ENCODE assay signal across 8 mouse cellular contexts in genomic region chr15:103313495-103314095, GRCm38 (mm10). TPM values are rescaled to one million over a fixed set of nuclear protein-coding genes. Genes with fewer than 3 reads are reported as not detected.
DNase-seq lines count a peak whose midpoint lies in the region; ATAC-seq lines count a peak whose summit lies in the region.

No protein-coding gene starts in this region.

- no peak overlapping the region for H3K4me2 ChIP-seq in forebrain, embryonic 14.5 days (ENCODE audit: low read length)
- H3K4me2 ChIP-seq in liver, embryonic 11.5 days = peak overlapping the region; percentile 14; the same call in 1 of the 2 replicates

- H3K9me3 ChIP-seq in forebrain, embryonic 14.5 days (replicated peaks; ENCODE audit: control insufficient read depth, low read length) = no peaks in the 10 kb centered on the region
- H3K9me3 ChIP-seq in liver, embryonic 11.5 days (ENCODE audit: control insufficient read depth, low read length) = no peaks in the 10 kb centered on the region

- ATAC-seq in forebrain, embryonic 14.5 days = peak; percentile 24; the same call in 1 of the 2 replicates
- ATAC-seq in liver, embryonic 11.5 days (replicated peaks; ENCODE audit: low FRiP score) = no peak

- no peak overlapping the region for H3K4me3 ChIP-seq in forebrain, embryonic 14.5 days (ENCODE audit: low read depth, low read length)
- H3K4me3 ChIP-seq in liver, embryonic 11.5 days (ENCODE audit: low read depth, low read length) = no peak overlapping the region

- WGBS in forebrain, embryonic 14.5 days = 13% methylated on average over 18 of the region's 18 CpGs
- 28% methylated on average over 18 of the region's 18 CpGs for WGBS in liver, embryonic 11.5 days

- peak; percentile 54 for DNase-seq in ovary, postnatal 14 days (ENCODE audit: low spot score)
- no peak for DNase-seq in ovary, postnatal 10 days (ENCODE audit: low spot score)
- DNase-seq in c-Kit-positive CD71-negative TER-119-negative erythroid progenitor cells, embryonic 14.5 days (ENCODE audit: low read depth) = peak; percentile 69
- DNase-seq in forebrain, embryonic 14.5 days (ENCODE audit: low spot score) = peak; percentile 92
- peak; percentile 83 for DNase-seq in induced T-regulatory cell, adult 2 months (ENCODE audit: low read depth)
- DNase-seq in liver, embryonic 11.5 days (ENCODE audit: low spot score) = no peak
- DNase-seq in neural tube, embryonic 10.5 days (ENCODE audit: extremely low spot score, low spot score) = peak; percentile 71
- DNase-seq in urinary bladder, postnatal 4 days (ENCODE audit: low spot score in 2 of 2) = no peak

- no peak overlapping the region for H3K27ac ChIP-seq in forebrain, embryonic 14.5 days (ENCODE audit: low read depth, low read length)
- H3K27ac ChIP-seq in liver, embryonic 11.5 days (ENCODE audit: low read depth, low read length) = no peak overlapping the region

- H3K4me1 ChIP-seq in forebrain, embryonic 14.5 days (ENCODE audit: control insufficient read depth, insufficient read depth, low read length) = peaks cover 3% of the 10 kb centered on the region; the same call in 1 of the 2 replicates
- H3K4me1 ChIP-seq in liver, embryonic 11.5 days (replicated peaks; ENCODE audit: control insufficient read depth, insufficient read depth, low read length) = peaks cover 35% of the 10 kb centered on the region

- H3K36me3 ChIP-seq in forebrain, embryonic 14.5 days (ENCODE audit: control insufficient read depth, insufficient read depth, low read length) = peaks cover 27% of the 10 kb centered on the region
- peaks cover 12% of the 10 kb centered on the region; the same call in 1 of the 2 replicates for H3K36me3 ChIP-seq in liver, embryonic 11.5 days (ENCODE audit: control insufficient read depth, insufficient read depth, low read length)

- no peak overlapping the region for H3K9ac ChIP-seq in forebrain, embryonic 14.5 days (ENCODE audit: low read length)
- no peak overlapping the region for H3K9ac ChIP-seq in liver, embryonic 11.5 days (ENCODE audit: low read depth, low read length)

- H3K27me3 ChIP-seq in forebrain, embryonic 14.5 days (replicated peaks; ENCODE audit: control insufficient read depth, insufficient read depth, low read length) = no peaks in the 10 kb centered on the region
- no peaks in the 10 kb centered on the region; the same call in 1 of the 2 replicates for H3K27me3 ChIP-seq in liver, embryonic 11.5 days (replicated peaks; ENCODE audit: control insufficient read depth, insufficient read depth, low read length)

RNA-seq across cellular contexts. Expression of gene Gpr84, which starts 3.2 kb away (rescaled TPM):
- 0.39 and 0.47 TPM in 2 replicates for polyA plus RNA-seq in forebrain, embryonic 14.5 days (2014; fragmentation: Nextera tagmentation; extraction: Ambion mirVana)
- 0.49 and 0.78 TPM in 2 replicates for polyA plus RNA-seq in liver, embryonic 11.5 days (2014; fragmentation: Nextera tagmentation; extraction: Ambion mirVana)

RNA-seq across cellular contexts. Expression of gene Zfp385a, which starts 26.3 kb away (rescaled TPM):
- 11.7 and 13.9 TPM in 2 replicates for polyA plus RNA-seq in forebrain, embryonic 14.5 days (2014; fragmentation: Nextera tagmentation; extraction: Ambion mirVana)
- polyA plus RNA-seq in liver, embryonic 11.5 days (2014; fragmentation: Nextera tagmentation; extraction: Ambion mirVana) = 23.2 and 24.8 TPM in 2 replicates

RNA-seq across cellular contexts. Expression of gene Copz1, which starts 41.1 kb away (rescaled TPM):
- 261 and 271 TPM in 2 replicates for polyA plus RNA-seq in forebrain, embryonic 14.5 days (2014; fragmentation: Nextera tagmentation; extraction: Ambion mirVana)
- 298 and 328 TPM in 2 replicates for polyA plus RNA-seq in liver, embryonic 11.5 days (2014; fragmentation: Nextera tagmentation; extraction: Ambion mirVana)

RNA-seq across cellular contexts. Expression of gene Itga5, which starts 53.0 kb away (rescaled TPM):
- 5.3 and 7.7 TPM in 2 replicates for polyA plus RNA-seq in forebrain, embryonic 14.5 days (2014; fragmentation: Nextera tagmentation; extraction: Ambion mirVana)
- polyA plus RNA-seq in liver, embryonic 11.5 days (2014; fragmentation: Nextera tagmentation; extraction: Ambion mirVana) = 35.4 and 35.7 TPM in 2 replicates

RNA-seq across cellular contexts. Expression of gene Nfe2, which starts 55.4 kb away (rescaled TPM):
- 0.42 and 1.1 TPM in 2 replicates for polyA plus RNA-seq in forebrain, embryonic 14.5 days (2014; fragmentation: Nextera tagmentation; extraction: Ambion mirVana)
- polyA plus RNA-seq in liver, embryonic 11.5 days (2014; fragmentation: Nextera tagmentation; extraction: Ambion mirVana) = 94.1 and 108 TPM in 2 replicates

Comparison
In these comparisons a context has a peak if more than half of its experiments do, and no peak if none do; other contexts are left out.
1. DNase-seq: peak in ovary, postnatal 14 days (single experiment), c-Kit-positive CD71-negative TER-119-negative erythroid progenitor cells, embryonic 14.5 days (single experiment), forebrain, embryonic 14.5 days (single experiment), induced T-regulatory cell, adult 2 months (single experiment) and neural tube, embryonic 10.5 days (single experiment); none in ovary, postnatal 10 days (single experiment), liver, embryonic 11.5 days (single experiment) and urinary bladder, postnatal 4 days (0 of 2).